Mouse (Mus musculus) spleen, adult 2 months (tissue): ENCODE measurements around the gene Rhoa. TPM values are rescaled to one million over a fixed set of nuclear protein-coding genes. Genes with fewer than 3 reads are reported as not detected.
A peak's percentile ranks its signal among the peaks of the same experiment; 100 is the strongest.

ENCODE experiments used
- DNase-seq, 2 experiments: peaks; one replicate each; pipeline versions ENCODE4 v3.0.0 to v3.0.0-alpha.2; 2012 to 2021; ENCODE audit warnings: low spot score in 2 of 2, low read depth in 1 of 2
- H3K27ac ChIP-seq: fragments of 200-500 bp; 2 replicates; pipeline ENCODE4 v1.5.1; 2012; ENCODE audit warnings: low read length, inconsistent platforms; ENCODE audit not compliant: insufficient read depth
- H3K27me3 ChIP-seq: fragments of 200-500 bp; 2 replicates; pipeline ENCODE4 v1.6.1; 2012; ENCODE audit warnings: mild to moderate bottlenecking, moderate library complexity, low read length, inconsistent platforms; ENCODE audit not compliant: control insufficient read depth, insufficient read depth
- H3K36me3 ChIP-seq: fragments of 200-500 bp; 2 replicates; pipeline ENCODE4 v1.6.1; 2012; ENCODE audit warnings: mild to moderate bottlenecking, low read length, inconsistent platforms; ENCODE audit not compliant: control insufficient read depth, insufficient read depth
- H3K4me1 ChIP-seq: fragments of 200-500 bp; 2 replicates; pipeline ENCODE4 v1.6.1; 2011; ENCODE audit warnings: inconsistent platforms; ENCODE audit not compliant: control insufficient read depth, insufficient read depth, insufficient read length
- H3K4me3 ChIP-seq: fragments of 200-500 bp; 2 replicates; pipeline ENCODE4 v1.5.1; 2011; ENCODE audit warnings: mild to moderate bottlenecking, inconsistent platforms; ENCODE audit not compliant: insufficient read depth, insufficient read length; ENCODE audit errors: extremely low read depth
- CTCF ChIP-seq: fragments of 200-500 bp; IDR thresholded peaks from 2 replicates; pipeline ENCODE4 v1.5.1; 2011; ENCODE audit warnings: mild to moderate bottlenecking, inconsistent platforms; ENCODE audit not compliant: insufficient read depth, insufficient read length, insufficient replicate concordance; ENCODE audit errors: extremely low read depth
- POLR2A ChIP-seq: fragments of 200-500 bp; IDR thresholded peaks from 2 replicates; pipeline ENCODE4 v1.6.1; 2011; ENCODE audit warnings: low read depth, low read length, inconsistent platforms
- WGBS: fragments of 180-500 bp; shearing (Covaris S2); methylation state at CpG from one replicate; pipeline ENCODE4 v1.1.7; 2018; 5-methylcytosine and 5-hydroxymethylcytosine counted together
- polyA plus RNA-seq: library from polyadenylated mRNA; depleted of rRNA; stranded (reverse); fragments of >200 nt; gene quantifications from 2 replicates; pipeline ENCODE4 v1.2.3, GENCODE M21; 2012

Gene Rhoa
- polyA plus RNA-seq, 1 experiment, result 90.3 TPM

DNA sequence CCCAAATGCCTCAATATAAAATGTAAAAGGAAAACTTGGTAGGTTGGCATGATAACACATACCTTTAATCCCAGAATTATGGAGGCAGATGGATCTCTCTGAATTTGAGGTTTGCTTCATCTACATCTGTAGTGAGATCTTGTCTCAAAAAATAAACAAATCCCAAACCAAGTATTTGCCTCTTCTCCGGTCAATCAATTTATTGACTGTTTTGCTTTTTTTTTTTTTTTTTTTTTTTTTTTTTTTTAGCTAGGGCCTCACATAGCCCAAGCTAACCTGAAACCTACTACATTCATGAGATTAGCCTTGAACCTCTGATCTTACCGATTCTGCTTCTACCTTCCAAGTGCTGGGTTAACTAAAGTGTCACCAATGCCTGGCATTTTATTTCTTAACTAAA, 16.6 kb upstream of the Rhoa start:
- no peak overlapping the region for H3K4me3 ChIP-seq
- no peak overlapping the region for H3K27ac ChIP-seq
- H3K36me3 ChIP-seq, result no peaks in the 10 kb centered on the region
- no peaks in the 10 kb centered on the region for H3K27me3 ChIP-seq
- 0 out of 2 replicates have a peak, but pooled peaks cover 2% of the 10 kb centered on the region for H3K4me1 ChIP-seq
- WGBS, result 64% methylated on average over 2 of the region's 2 CpGs
- no peak for DNase-seq
- TF ChIP-seq POLR2A (no peak), CTCF (no peak)

DNA sequence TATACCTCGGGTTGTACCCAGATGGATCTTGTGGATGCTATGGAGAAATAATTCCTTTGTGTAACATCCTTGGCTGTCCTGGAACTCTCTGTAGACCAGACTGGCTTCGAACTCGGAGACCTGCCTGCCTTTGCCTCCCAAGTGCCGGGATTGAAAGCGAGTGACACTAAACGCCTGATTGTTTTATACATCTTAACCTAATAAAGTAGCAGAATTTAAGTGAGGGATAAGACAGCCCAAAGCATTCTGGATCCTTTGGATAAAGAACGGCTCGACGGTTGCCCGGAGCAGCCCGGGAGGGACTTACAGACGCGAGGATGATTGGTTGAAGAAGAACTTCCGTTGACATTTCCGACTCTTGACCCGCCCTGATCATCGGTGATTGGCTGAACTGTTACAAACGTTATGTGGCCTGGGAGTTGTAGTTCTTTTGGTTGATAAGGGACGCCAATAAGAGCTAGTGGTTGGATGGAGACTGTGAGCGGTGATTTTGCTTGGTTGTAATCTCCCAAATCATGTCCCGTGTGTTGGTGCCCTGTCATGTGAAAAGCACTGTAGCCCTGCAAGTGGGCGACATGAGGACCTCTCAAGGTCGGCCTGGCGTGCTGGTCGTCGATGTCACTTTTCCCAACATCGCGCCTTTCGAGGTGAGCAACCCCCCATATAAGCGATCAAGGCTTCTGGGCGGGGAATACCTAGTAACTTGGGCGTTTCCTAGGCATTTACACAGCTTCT, 15.7 kb upstream of the Rhoa start, which contains the start of gene Nicn1:
TSS of gene Nicn1 (plus strand) at position 414 of the 735 bp plus-strand sequence.
- TF ChIP-seq POLR2A, result peak; percentile 7; the same call in 1 of the 2 replicates
- no peak for TF ChIP-seq CTCF
- WGBS, result 2% methylated on average over 32 of the region's 32 CpGs
- H3K4me1 ChIP-seq, result 0 out of 2 replicates have a peak, but pooled peaks cover 2% of the 10 kb centered on the region
- H3K4me3 ChIP-seq, result peak within 1 kb of the TSS; percentile 63
- H3K36me3 ChIP-seq, result no peaks in the 10 kb centered on the region
- peak; percentile 88 to 93 for DNase-seq
- H3K27me3 ChIP-seq, result no peaks in the 10 kb centered on the region
- H3K27ac ChIP-seq, result no peak within 1 kb of the TSS

DNA sequence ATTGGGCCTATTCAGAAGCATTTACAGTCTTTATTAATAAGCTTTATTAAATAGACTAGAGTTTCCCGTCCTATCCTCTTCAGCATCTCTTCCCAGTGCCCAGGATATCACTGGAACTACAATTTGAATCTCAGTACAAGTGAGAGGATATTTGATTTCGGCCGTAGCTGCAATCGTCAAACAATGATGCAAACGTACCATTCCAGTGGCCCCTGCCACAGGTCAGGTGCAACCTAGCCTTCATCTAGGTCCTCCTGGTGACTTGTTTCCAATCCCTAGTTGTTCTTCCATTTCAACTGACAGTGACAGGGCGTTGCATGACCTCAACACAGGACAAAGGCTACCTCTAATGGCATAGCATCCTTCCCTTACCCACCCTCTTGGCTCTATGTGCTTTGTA, 15.2 kb upstream of the Rhoa start:
- TF ChIP-seq CTCF (no peak), POLR2A (no peak)
- 59% methylated on average over 6 of the region's 6 CpGs for WGBS
- DNase-seq, result no peak
- Histone ChIP-seq H3K27ac (no peak overlapping the region), H3K27me3 (no peaks in the 10 kb centered on the region), H3K4me3 (peak overlapping the region; percentile 59; the same call in 1 of the 2 replicates), H3K4me1 (0 out of 2 replicates have a peak, but pooled peaks cover 2% of the 10 kb centered on the region), H3K36me3 (no peaks in the 10 kb centered on the region)

DNA sequence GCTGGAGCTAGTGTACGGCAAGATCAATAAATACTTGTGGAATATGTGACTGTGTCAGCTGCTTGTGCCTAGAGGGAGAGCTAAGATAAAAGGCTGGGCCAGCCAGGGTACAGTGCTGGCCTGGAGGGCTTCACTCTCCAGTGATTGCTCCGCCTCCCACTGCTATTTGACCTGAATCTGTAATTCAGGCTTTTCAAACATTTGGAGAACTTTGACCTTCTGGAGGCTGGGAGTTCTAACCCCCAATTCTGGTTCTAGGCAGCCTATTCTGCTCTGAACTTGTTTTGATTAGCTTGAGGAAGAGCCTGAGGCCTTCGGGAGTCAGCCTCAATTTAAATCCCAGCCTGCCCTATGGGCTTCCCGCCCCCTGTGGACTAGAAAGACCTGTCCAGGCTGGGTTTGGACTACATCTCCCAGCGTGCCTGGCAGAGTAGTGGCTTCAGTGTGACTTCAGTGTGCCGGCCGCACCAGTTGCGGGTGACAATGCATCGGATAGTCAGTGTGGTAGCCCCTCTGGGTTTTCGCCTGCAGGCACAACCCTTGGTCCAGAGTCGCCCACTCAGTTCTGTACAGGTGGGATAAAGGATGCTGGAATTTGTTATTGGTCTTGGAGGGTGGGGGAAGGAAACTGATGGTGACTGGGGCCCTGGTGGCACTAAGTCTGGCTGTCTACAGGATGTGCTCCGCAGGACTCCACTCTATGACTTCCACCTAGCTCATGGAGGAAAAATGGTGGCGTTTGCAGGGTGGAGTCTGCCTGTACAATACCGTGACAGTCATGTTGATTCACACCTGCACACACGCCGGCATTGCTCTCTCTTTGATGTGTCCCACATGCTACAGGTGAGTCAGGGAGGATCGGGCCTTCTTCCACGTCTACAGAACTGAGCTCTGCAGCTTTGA, 9.2 kb upstream of the Rhoa start, which contains the start of gene Amt:
TSS of gene Amt (plus strand) at position 401 of the 903 bp plus-strand sequence.
- Histone ChIP-seq H3K4me3 (no peak within 1 kb of the TSS), H3K36me3 (no peaks in the 10 kb centered on the region), H3K27ac (no peak within 1 kb of the TSS), H3K4me1 (no peaks in the 10 kb centered on the region), H3K27me3 (no peaks in the 10 kb centered on the region)
- no peak for DNase-seq
- TF ChIP-seq POLR2A (no peak), CTCF (no peak)
- WGBS, result 85% methylated on average over 18 of the region's 18 CpGs

DNA sequence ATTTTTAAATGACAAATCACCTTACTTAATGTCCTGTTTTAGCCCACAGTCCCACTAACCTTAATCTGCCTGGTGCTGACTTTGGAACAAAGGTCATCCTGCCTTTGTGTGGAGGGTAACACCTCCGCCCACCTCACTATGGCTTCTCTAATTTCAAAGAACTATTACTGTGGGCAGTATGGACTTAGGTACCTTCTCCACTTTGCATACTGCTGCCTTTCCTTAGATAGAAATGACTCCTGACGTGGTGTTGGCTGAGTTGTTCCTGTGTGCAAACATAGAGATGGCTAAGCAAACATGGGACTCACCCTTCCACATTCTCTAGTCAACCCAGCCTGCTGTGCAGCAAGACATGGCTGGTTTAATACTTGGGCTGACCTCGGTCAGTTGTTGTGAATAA, 4.1 kb upstream of the Rhoa start:
- Histone ChIP-seq H3K4me3 (no peak overlapping the region), H3K27me3 (no peaks in the 10 kb centered on the region), H3K27ac (no peak overlapping the region), H3K36me3 (peaks cover 7% of the 10 kb centered on the region), H3K4me1 (no peaks in the 10 kb centered on the region; the same call in 1 of the 2 replicates)
- TF ChIP-seq POLR2A (no peak), CTCF (no peak)
- 93% methylated on average over 3 of the region's 3 CpGs for WGBS
- DNase-seq, result no peak

DNA sequence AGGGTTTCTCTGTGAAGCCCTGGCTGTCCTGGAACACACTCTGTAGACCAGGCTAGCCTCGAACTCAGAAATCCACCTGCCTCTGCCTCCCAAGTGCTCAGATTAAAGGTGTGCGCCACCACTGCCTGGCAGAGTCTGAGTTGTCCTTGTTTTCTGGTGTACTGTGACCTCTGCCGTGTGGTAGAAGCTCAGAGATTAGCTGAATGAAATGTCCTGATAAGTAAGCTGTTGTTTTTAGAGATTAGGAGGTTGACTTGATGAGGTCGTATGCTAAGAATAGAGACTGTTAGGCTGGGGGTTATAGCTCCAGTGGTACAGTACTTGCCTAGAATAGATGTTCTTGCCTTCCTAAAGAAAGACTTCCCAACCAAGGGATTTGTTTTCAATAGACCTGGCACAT, 1.2 kb upstream of the Rhoa start:
- Histone ChIP-seq H3K36me3 (peaks cover 7% of the 10 kb centered on the region), H3K4me1 (peaks cover 2% of the 10 kb centered on the region; the same call in 1 of the 2 replicates), H3K27ac (no peak overlapping the region), H3K4me3 (no peak overlapping the region), H3K27me3 (no peaks in the 10 kb centered on the region)
- TF ChIP-seq CTCF (no peak), POLR2A (no peak)
- no peak for DNase-seq
- 87% methylated on average over 4 of the region's 4 CpGs for WGBS
